Mouse (Mus musculus): ENCODE data around the gene Fbxo28.
"Not testable (repeated sequence)": the region's sequence is repeated elsewhere in the genome, so short reads cannot be mapped to it uniquely, and the experiment has no call there.

GRCm38 (mm10) chr1:182290741-182291140, 50.7 kb downstream of the Fbxo28 start:
- TF ChIP-seq EP300 (IDR thresholded peaks at IDR 0.05; ENCODE audit: low read depth in 1 of 2, low read length in 2 of 2); E2F4 (IDR thresholded peaks at IDR 0.05; ENCODE audit: borderline replicate concordance, low read depth, low read length); CHD1 (IDR thresholded peaks at IDR 0.05; ENCODE audit: low read depth, low read length); POLR2AphosphoS5 (IDR thresholded peaks at IDR 0.05; ENCODE audit: borderline replicate concordance, low read depth, low read length); USF1 (IDR thresholded peaks at IDR 0.05; ENCODE audit: low read depth, low read length); NELFE (IDR thresholded peaks at IDR 0.05; ENCODE audit: low read depth, low read length); USF2 (IDR thresholded peaks at IDR 0.05; ENCODE audit: borderline replicate concordance in 1 of 2, insufficient read depth in 1 of 2, low read depth in 1 of 2, low read length in 2 of 2); CTCF (IDR thresholded peaks at IDR 0.05 in 2 of 3, conservative IDR thresholded peaks at IDR 0.05 in 1 of 3; ENCODE audit: control insufficient read depth in 1 of 3, insufficient read depth in 1 of 3, low read depth in 2 of 3, low read length in 3 of 3, poor library complexity in 1 of 3, severe bottlenecking in 1 of 3); MAFK (IDR thresholded peaks at IDR 0.05; ENCODE audit: borderline replicate concordance, low read depth, low read length); MXI1 (IDR thresholded peaks at IDR 0.05; ENCODE audit: low read depth, low read length): not testable (repeated sequence)

All from MEL (cell line).